Mouse (Mus musculus) small intestine, adult 2 months (tissue): ENCODE measurements around the gene Gab2. TPM values are rescaled to one million over a fixed set of nuclear protein-coding genes. Genes with fewer than 3 reads are reported as not detected.

ENCODE experiments used
- H3K27ac ChIP-seq: fragments of 200-500 bp; 2 replicates; pipeline ENCODE4 v1.5.1; 2012; ENCODE audit warnings: low read depth, low read length, control low read depth, inconsistent platforms; ENCODE audit not compliant: insufficient read depth
- H3K27me3 ChIP-seq: fragments of 200-500 bp; 2 replicates; pipeline ENCODE4 v1.6.1; 2012; ENCODE audit warnings: mild to moderate bottlenecking, moderate library complexity, low read length, inconsistent platforms; ENCODE audit not compliant: control insufficient read depth, insufficient read depth
- H3K36me3 ChIP-seq: fragments of 200-500 bp; 2 replicates; pipeline ENCODE4 v1.6.1; 2012; ENCODE audit warnings: mild to moderate bottlenecking, low read length, control low read depth, inconsistent platforms; ENCODE audit not compliant: control insufficient read depth, insufficient read depth
- H3K4me1 ChIP-seq: fragments of 200-500 bp; 2 replicates; pipeline ENCODE4 v1.6.1; 2012; ENCODE audit warnings: low read length, inconsistent platforms, mixed read lengths; ENCODE audit not compliant: control insufficient read depth, insufficient read depth, insufficient read length
- H3K4me3 ChIP-seq: fragments of 200-500 bp; 2 replicates; pipeline ENCODE4 v1.5.1; 2012; ENCODE audit warnings: low read depth, mild to moderate bottlenecking, control low read depth, inconsistent platforms, low read length, moderate library complexity
- CTCF ChIP-seq: fragments of 200-500 bp; IDR thresholded peaks from 2 replicates; pipeline ENCODE4 v1.5.1; 2012; ENCODE audit warnings: low read depth, mild to moderate bottlenecking, control low read depth, inconsistent platforms, low read length, moderate library complexity, mixed read lengths; ENCODE audit not compliant: insufficient replicate concordance, insufficient read length; ENCODE audit errors: extremely low read depth
- POLR2A ChIP-seq: fragments of 200-500 bp; IDR thresholded peaks from 2 replicates; pipeline ENCODE4 v1.6.1; 2012; ENCODE audit warnings: low read depth, mild to moderate bottlenecking, control low read depth, inconsistent platforms, low read length, moderate library complexity
- WGBS: fragments of 180-500 bp; shearing (Covaris S2); methylation state at CpG from one replicate; pipeline ENCODE4 v1.1.7; 2018; 5-methylcytosine and 5-hydroxymethylcytosine counted together
- polyA plus RNA-seq: library from polyadenylated mRNA; depleted of rRNA; stranded (reverse); fragments of >200 nt; gene quantifications from 2 replicates; pipeline ENCODE4 v1.2.3, GENCODE M21; 2012

Gene Gab2
- polyA plus RNA-seq, 1 experiment = 12.1 TPM

DNA sequence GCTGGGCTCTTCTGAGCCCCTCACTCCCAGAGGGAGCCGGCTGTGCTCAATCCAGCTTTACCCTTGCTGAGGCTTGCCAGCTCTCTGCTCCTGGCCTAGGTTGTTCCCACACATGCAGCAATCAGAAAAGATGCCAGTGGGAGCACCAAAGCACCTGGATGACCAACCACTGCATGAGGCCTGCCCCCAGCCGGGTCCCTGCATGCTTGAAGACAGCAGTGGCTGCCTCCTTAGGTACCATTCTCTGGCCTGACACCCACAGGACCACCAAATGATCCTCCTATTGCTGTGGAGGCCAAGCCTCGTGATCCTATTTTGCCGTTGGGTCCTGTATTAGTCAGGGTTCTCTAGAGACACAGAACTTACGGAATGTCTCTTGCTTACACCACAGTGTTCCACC lies 269.5 kb downstream of the Gab2 start:
- Histone ChIP-seq H3K27ac (no peak overlapping the region), H3K36me3 (peaks cover 4% of the 10 kb centered on the region), H3K27me3 (no peaks in the 10 kb centered on the region), H3K4me1 (peaks cover 4% of the 10 kb centered on the region; the same call in 1 of the 2 replicates), H3K4me3 (no peak overlapping the region)
- 94% methylated on average over 5 of the region's 5 CpGs for WGBS
- no peak for TF ChIP-seq CTCF
- TF ChIP-seq POLR2A = no peak

DNA sequence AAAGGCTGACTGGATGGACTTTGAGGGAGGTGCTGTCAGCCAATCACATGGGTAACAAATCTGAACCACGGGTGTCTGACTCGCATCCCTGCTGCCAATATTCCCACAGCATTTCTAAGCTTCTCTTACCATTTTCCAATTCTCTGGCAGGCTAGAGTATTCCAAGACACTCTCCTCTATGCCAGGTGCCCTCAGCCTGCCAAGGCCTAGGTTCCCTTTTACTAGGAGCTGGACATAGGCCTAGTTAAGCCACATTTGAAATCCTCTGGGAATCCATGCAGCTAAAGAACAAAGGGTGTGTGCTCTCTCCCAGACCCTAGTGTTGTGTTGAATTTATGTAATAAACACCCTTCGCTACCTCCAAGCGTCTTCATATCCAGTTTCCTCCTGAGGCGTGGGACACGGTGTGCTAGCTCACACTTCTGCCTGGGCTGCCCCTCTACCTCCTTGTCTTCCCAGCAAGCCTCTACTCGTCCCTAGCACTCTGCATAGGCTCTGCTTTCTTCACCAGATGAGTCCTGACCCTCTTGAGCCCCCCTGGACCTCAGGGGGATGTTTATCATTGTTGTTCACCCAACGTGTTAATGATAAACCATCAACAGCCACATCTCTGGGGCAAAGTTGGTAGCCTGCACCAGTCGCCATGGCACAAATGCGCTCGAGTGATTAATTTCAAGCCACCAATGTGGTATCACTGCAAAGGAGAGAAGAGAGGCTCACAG lies 270.6 kb downstream of the Gab2 start:
- 90% methylated on average over 11 of the region's 11 CpGs for WGBS
- H3K27me3 ChIP-seq = no peaks in the 10 kb centered on the region
- no peak overlapping the region for H3K4me3 ChIP-seq
- no peak for TF ChIP-seq CTCF
- no peak for TF ChIP-seq POLR2A
- peaks cover 4% of the 10 kb centered on the region for H3K36me3 ChIP-seq
- H3K4me1 ChIP-seq = peaks cover 4% of the 10 kb centered on the region; the same call in 1 of the 2 replicates
- H3K27ac ChIP-seq = no peak overlapping the region

DNA sequence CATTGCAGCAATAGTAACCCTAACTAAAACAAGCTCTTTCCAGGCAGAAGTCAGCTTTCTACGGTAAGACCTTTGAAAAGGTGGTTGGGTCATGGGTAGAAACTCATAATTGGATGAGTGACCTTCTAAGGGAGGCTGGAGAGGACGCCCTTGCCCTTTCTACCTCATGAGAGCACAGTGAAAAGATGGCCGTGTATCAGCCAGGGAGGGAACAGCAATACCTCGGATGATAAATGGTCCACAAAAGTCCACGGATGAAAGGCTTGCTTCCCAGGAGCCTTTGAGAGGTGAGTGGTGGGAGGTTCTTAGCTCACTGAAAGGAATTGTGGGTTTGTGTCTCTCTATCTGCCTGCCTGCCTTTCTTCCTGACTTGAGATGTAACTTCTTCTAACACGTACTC lies 272.0 kb downstream of the Gab2 start:
- WGBS = 93% methylated on average over 6 of the region's 6 CpGs
- Histone ChIP-seq H3K27me3 (no peaks in the 10 kb centered on the region), H3K36me3 (no peaks in the 10 kb centered on the region), H3K27ac (no peak overlapping the region), H3K4me3 (no peak overlapping the region), H3K4me1 (peaks cover 4% of the 10 kb centered on the region; the same call in 1 of the 2 replicates)
- TF ChIP-seq POLR2A (no peak), CTCF (no peak)

DNA sequence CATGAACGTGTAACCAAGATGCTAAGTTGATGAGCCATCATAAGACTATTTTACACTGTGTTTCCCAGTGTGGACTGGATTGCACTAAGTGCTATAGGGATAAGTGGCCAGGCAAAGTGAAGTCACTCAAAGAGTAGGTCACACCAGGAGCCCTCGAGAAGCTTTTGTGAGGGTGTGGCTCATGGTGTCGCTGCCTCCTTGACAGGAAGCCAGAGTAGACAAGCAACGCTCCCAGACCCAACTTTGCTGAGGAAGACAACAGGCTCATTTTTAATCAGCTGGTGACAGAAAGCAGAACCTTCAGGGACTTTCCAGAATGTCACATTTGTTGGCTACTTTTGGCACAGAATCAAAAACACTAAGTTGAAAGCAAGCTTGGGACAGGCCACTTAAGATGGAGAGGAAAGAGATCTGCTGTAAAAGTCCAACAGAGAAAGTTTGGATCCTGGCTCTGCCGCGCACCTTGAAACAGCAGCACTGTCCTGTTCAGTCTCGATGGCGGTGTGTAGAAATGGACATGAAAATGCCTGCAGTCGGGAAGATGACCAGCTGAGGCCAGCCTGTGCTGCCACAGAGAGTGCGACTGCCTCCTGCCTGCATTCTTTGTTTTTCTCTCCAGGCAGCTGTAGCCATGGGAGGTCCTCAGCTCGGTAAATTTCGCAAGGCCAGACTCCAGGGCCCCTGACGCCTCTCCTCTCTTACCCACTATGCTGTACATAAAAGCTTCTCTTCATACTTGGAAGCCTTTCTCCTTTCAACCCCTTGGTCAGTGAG lies 273.9 kb downstream of the Gab2 start:
- WGBS = 49% methylated on average over 13 of the region's 13 CpGs
- TF ChIP-seq CTCF (no peak), POLR2A (no peak)
- Histone ChIP-seq H3K27ac (peak overlapping the region; percentile 48), H3K4me1 (peaks cover 4% of the 10 kb centered on the region; the same call in 1 of the 2 replicates), H3K4me3 (no peak overlapping the region), H3K27me3 (no peaks in the 10 kb centered on the region), H3K36me3 (no peaks in the 10 kb centered on the region)

DNA sequence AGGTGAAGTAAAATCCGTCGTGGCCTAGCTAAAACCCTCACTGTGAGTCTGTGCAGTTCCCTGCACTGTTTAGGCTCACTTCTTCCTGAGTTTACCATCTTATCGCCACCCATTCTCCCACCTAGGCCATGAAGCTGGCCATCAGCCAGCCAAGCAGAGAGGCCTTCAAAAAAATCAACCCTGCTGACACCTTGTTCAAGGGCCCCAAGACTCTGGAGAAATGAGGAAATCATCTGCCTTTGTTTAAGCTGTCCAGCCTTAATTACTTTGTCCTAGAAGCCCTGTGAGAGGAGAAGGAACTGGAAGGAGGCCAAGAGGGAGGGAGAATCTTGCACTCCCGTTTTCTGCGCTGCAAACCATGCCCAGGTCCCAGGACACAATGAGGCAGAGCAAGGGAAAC lies 274.9 kb downstream of the Gab2 start:
- Histone ChIP-seq H3K4me3 (no peak overlapping the region), H3K27me3 (no peaks in the 10 kb centered on the region), H3K36me3 (no peaks in the 10 kb centered on the region), H3K27ac (peak overlapping the region; percentile 23; the same call in 1 of the 2 replicates), H3K4me1 (peaks cover 4% of the 10 kb centered on the region; the same call in 1 of the 2 replicates)
- TF ChIP-seq CTCF = no peak
- no peak for TF ChIP-seq POLR2A
- WGBS = 30% methylated on average over 5 of the region's 5 CpGs

DNA sequence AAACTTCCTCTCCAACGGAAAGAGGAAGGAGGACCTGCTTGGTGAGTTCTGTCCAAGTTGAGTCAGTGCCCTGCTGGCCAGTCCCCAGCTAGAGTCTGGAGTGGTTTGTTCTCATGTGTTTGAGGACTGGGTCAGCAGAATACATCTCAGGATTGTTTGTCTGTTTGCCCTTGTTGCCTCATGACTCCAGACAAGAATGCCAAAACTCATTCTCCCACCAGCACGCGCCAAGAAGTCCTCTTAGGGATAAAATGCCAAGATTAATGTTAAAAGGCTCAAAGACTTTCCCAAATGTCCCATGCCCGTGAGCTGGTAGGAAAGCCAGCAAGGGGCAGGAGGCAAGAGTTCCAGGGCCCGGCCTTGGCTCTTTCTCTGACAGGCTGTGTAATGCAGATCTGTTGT lies 275.5 kb downstream of the Gab2 start:
- H3K4me3 ChIP-seq = no peak overlapping the region
- peaks cover 4% of the 10 kb centered on the region; the same call in 1 of the 2 replicates for H3K4me1 ChIP-seq
- no peak for TF ChIP-seq CTCF
- no peak for TF ChIP-seq POLR2A
- H3K27ac ChIP-seq = peak overlapping the region; percentile 21; the same call in 1 of the 2 replicates
- no peaks in the 10 kb centered on the region for H3K36me3 ChIP-seq
- H3K27me3 ChIP-seq = no peaks in the 10 kb centered on the region
- 69% methylated on average over 5 of the region's 5 CpGs for WGBS

DNA sequence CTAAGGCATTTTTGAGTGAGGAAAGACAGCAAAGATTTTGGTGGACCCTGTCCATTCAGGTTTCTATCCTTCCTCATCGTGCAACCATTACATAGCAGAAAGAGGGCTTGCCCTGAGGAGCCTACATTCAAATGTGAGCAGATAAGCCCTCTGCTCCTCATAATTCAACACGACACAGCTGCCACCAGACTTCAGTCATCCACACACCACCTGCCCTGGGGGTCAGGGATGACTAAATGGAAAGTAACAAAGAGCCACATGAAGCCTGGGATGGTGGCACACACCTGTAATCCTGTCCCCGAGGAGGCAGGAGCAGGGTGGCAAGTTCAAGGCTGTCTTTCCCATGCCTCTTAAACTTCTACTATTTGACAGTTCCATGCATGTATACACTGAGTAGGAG lies 276.5 kb downstream of the Gab2 start:
- 65% methylated on average over 3 of the region's 3 CpGs for WGBS
- Histone ChIP-seq H3K4me1 (peaks cover 4% of the 10 kb centered on the region; the same call in 1 of the 2 replicates), H3K36me3 (no peaks in the 10 kb centered on the region), H3K4me3 (no peak overlapping the region), H3K27me3 (no peaks in the 10 kb centered on the region), H3K27ac (no peak overlapping the region)
- TF ChIP-seq CTCF = no peak
- no peak for TF ChIP-seq POLR2A
